Mouse (Mus musculus) lung, adult 18-20 months (tissue): ENCODE data around the gene Cox4i2.
A peak's percentile ranks its signal among the peaks of the same experiment; 100 is the strongest.

Experiments used
- DNase-seq, 2 experiments: peaks; one replicate each; pipeline ENCODE4 v3.0.0; 2022; ENCODE audit warnings: mixed read lengths in 2 of 2

Cox4i2 gene

GRCm38 (mm10) chr2:152734984-152735383 is 19.0 kb upstream of the Cox4i2 start:
- peak; percentile 95 to 98 for DNase-seq

- peak; percentile 93 to 95 for DNase-seq
Measured at GRCm38 (mm10) chr2:152736090-152736601, 17.8 kb upstream of the Cox4i2 start, which contains the start of gene Id1. Gene Id1 (plus strand): TSS chr2:152736251.

GRCm38 (mm10) chr2:152736748-152737147 is 17.2 kb upstream of the Cox4i2 start:
- DNase-seq: peak in 1 of 2 experiments; percentile 40

- no peak for DNase-seq
Measured at GRCm38 (mm10) chr2:152737306-152738221, 16.4 kb upstream of the Cox4i2 start.

- DNase-seq: no peak
Measured at GRCm38 (mm10) chr2:152738341-152738740, 15.6 kb upstream of the Cox4i2 start.

- peak; percentile 84 to 89 for DNase-seq
Measured at GRCm38 (mm10) chr2:152739031-152739841, 14.7 kb upstream of the Cox4i2 start.

- DNase-seq: peak; percentile 51 to 74
Measured at GRCm38 (mm10) chr2:152739842-152740260, 14.1 kb upstream of the Cox4i2 start.

- DNase-seq: no peak
Measured at GRCm38 (mm10) chr2:152740490-152740889, 13.5 kb upstream of the Cox4i2 start.

- peak; percentile 91 to 95 for DNase-seq
Measured at GRCm38 (mm10) chr2:152741153-152742041, 12.6 kb upstream of the Cox4i2 start.

- DNase-seq: peak; percentile 67 to 82
Measured at GRCm38 (mm10) chr2:152742435-152742834, 11.5 kb upstream of the Cox4i2 start.

GRCm38 (mm10) chr2:152756474-152757393 is 2.8 kb downstream of the Cox4i2 start:
- DNase-seq: no peak

GRCm38 (mm10) chr2:152757478-152757877 is 3.5 kb downstream of the Cox4i2 start:
- DNase-seq: no peak

GRCm38 (mm10) chr2:152758351-152758750 is 4.4 kb downstream of the Cox4i2 start:
- DNase-seq: no peak

- no peak for DNase-seq
Measured at GRCm38 (mm10) chr2:152763310-152763709, 9.3 kb downstream of the Cox4i2 start.

GRCm38 (mm10) chr2:152764172-152765044 is 10.4 kb downstream of the Cox4i2 start:
- DNase-seq: peak; percentile 24 to 44

- DNase-seq: peak; percentile 55 to 75
Measured at GRCm38 (mm10) chr2:152765045-152765674, 11.2 kb downstream of the Cox4i2 start.

GRCm38 (mm10) chr2:152766387-152767123 is 12.6 kb downstream of the Cox4i2 start:
- peak; percentile 90 to 94 for DNase-seq

GRCm38 (mm10) chr2:152767618-152768271 is 13.8 kb downstream of the Cox4i2 start:
- DNase-seq: peak; percentile 60 to 76
